8 mouse cellular contexts compared by ENCODE assay signal in the genomic region with DNA sequence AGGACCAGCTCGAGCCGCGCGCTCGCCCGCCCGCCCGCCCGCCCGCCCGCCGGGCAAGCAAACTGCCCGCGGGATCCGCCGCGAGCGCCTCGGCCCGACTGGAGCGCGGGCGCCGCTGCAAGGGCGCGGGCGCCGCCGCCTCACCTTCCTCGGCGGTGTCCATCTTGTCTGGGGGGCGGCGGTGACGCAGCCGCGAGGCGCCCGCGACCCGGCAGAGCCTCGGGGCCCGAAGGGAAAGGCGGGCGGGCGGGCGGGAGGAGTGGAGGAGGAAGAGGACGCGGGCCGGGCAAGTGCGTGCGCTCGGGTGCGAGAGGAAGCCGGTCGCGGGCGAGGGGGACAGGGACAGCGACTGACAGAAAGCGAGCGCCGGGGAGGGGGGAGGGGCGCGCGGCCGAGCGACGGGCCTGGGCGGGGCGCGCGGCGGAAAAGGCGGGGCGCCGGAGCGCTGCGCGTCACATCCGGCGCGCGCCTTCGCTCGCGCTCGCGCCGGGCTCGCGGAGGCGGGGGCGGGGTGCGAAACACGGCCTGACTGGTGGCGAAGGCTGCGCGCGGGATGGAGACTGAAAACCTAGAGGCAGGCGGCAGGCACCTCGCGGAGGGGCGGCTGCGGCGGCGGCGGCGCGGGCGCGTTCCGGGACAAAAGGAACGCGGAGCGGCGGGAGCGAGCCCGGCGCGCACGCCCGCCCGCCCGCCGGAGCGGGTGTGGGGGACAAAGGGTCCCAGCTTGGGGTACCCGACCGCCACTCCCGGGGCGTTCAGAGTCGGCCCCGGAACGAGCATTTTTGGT. TPM values are rescaled to one million over a fixed set of nuclear protein-coding genes. Genes with fewer than 3 reads are reported as not detected.
DNase-seq lines count a peak whose midpoint lies in the region; ATAC-seq and TF ChIP-seq lines count a peak whose summit lies in the region.

A gene (minus strand): TSS at position 395 of the 787 bp plus-strand sequence.

- peak; percentile 92 for TF ChIP-seq POLR2A in myocyte (IDR thresholded peaks at IDR 0.05; ENCODE audit: insufficient read length, low read depth)

- H3K4me3 ChIP-seq in brown adipose tissue, adult 24 weeks (ENCODE audit: insufficient read depth, low read depth, low read length): peak within 1 kb of the TSS; percentile 100
- peak within 1 kb of the TSS; percentile 95 for H3K4me3 ChIP-seq in heart, embryonic 13.5 days
- H3K4me3 ChIP-seq in liver, embryonic 11.5 days (ENCODE audit: low read depth, low read length): peak within 1 kb of the TSS; percentile 87
- H3K4me3 ChIP-seq in myocyte: peak within 1 kb of the TSS; percentile 46

- peak; percentile 94 for DNase-seq in CD4-positive helper T cell, adult 2 months (ENCODE audit: low read depth, low spot score)
- DNase-seq in kidney, postnatal 10 days: peak; percentile 95
- peak; percentile 88 for DNase-seq in liver, embryonic 11.5 days (ENCODE audit: low spot score)
- peak; percentile 89 to 94 for DNase-seq in spleen, postnatal 4 days (ENCODE audit: low spot score in 2 of 2)

- H3K9ac ChIP-seq in heart, embryonic 13.5 days: peak within 1 kb of the TSS; percentile 98
- peak within 1 kb of the TSS; percentile 87 for H3K9ac ChIP-seq in liver, embryonic 11.5 days (ENCODE audit: low read depth, low read length)

- H3K4me1 ChIP-seq in brown adipose tissue, adult 24 weeks (ENCODE audit: control insufficient read depth, insufficient read depth, insufficient read length, low read length): no peaks in the 10 kb centered on the region; the same call in 1 of the 2 replicates
- H3K4me1 ChIP-seq in heart, embryonic 13.5 days: peaks cover 30% of the 10 kb centered on the region
- H3K4me1 ChIP-seq in liver, embryonic 11.5 days (replicated peaks; ENCODE audit: control insufficient read depth, insufficient read depth, low read length): peaks cover 43% of the 10 kb centered on the region

- peak within 1 kb of the TSS; percentile 97 for H3ac ChIP-seq in myocyte (ENCODE audit: control insufficient read depth, insufficient read length)

- no peaks in the 10 kb centered on the region for H3K27me3 ChIP-seq in heart, embryonic 13.5 days (replicated peaks)
- H3K27me3 ChIP-seq in liver, embryonic 11.5 days (replicated peaks; ENCODE audit: control insufficient read depth, insufficient read depth, low read length): no peaks in the 10 kb centered on the region
- no peaks in the 10 kb centered on the region for H3K27me3 ChIP-seq in myocyte (ENCODE audit: control insufficient read depth, insufficient read depth, insufficient read length)

- WGBS in heart, embryonic 13.5 days: under 1% methylated on average over 131 of the region's 132 CpGs
- WGBS in liver, embryonic 11.5 days: 1% methylated on average over 111 of the region's 132 CpGs

- peak within 1 kb of the TSS; percentile 85 for H3K27ac ChIP-seq in brown adipose tissue, adult 24 weeks (replicated peaks; ENCODE audit: low read depth, low read length)
- peak within 1 kb of the TSS; percentile 99 for H3K27ac ChIP-seq in heart, embryonic 13.5 days (replicated peaks)
- peak within 1 kb of the TSS; percentile 98 for H3K27ac ChIP-seq in liver, embryonic 11.5 days (ENCODE audit: low read depth, low read length)

- peak within 1 kb of the TSS; percentile 91 for H3K4me2 ChIP-seq in heart, embryonic 13.5 days
- H3K4me2 ChIP-seq in liver, embryonic 11.5 days: peak within 1 kb of the TSS; percentile 87
- H3K4me2 ChIP-seq in myocyte (ENCODE audit: low read depth): peak within 1 kb of the TSS; percentile 93

- H3K36me3 ChIP-seq in heart, embryonic 13.5 days: peaks cover 7% of the 10 kb centered on the region
- H3K36me3 ChIP-seq in liver, embryonic 11.5 days (ENCODE audit: control insufficient read depth, insufficient read depth, low read length): peaks cover 3% of the 10 kb centered on the region; the same call in 1 of the 2 replicates
- no peaks in the 10 kb centered on the region for H3K36me3 ChIP-seq in myocyte (ENCODE audit: control insufficient read depth, insufficient read depth)

- no peaks in the 10 kb centered on the region for H3K9me3 ChIP-seq in heart, embryonic 13.5 days
- H3K9me3 ChIP-seq in liver, embryonic 11.5 days (ENCODE audit: control insufficient read depth, low read length): no peaks in the 10 kb centered on the region

- peak; percentile 75 for ATAC-seq in erythroid progenitor cell, adult 5-6 weeks (replicated peaks; ENCODE audit: low FRiP score, poor library complexity, severe bottlenecking)
- peak; percentile 90 for ATAC-seq in heart, embryonic 13.5 days (ENCODE audit: extremely low read depth, insufficient number of reproducible peaks, low FRiP score, low TSS enrichment)
- peak; percentile 78 for ATAC-seq in liver, embryonic 11.5 days (replicated peaks; ENCODE audit: low FRiP score)

- peaks cover 45% of the 10 kb centered on the region for H3K79me2 ChIP-seq in myocyte (ENCODE audit: control insufficient read depth, insufficient read depth)

TF ChIP-seq in myocyte, 11 proteins besides CTCF, POLR2A, EP300 and RAD21:
- TF ChIP-seq POLR2AphosphoS2 (IDR thresholded peaks at IDR 0.05; ENCODE audit: insufficient read length, low read depth) (peak; percentile 96), SRF (IDR thresholded peaks at IDR 0.05; ENCODE audit: control insufficient read depth, insufficient read length, low read depth) (no peak), TCF3 (IDR thresholded peaks at IDR 0.05; ENCODE audit: insufficient read length, low read depth) (no peak), REST (IDR thresholded peaks at IDR 0.05; ENCODE audit: insufficient read depth, insufficient read length) (peak; percentile 15), MYOD1 (IDR thresholded peaks at IDR 0.05; ENCODE audit: control insufficient read depth in 1 of 3, insufficient read length in 2 of 3, low read depth in 2 of 3) (peak in 1 of 3 experiments; percentile 19), E2F4 (IDR thresholded peaks at IDR 0.05; ENCODE audit: insufficient read depth) (peak; percentile 69), TCF12 (IDR thresholded peaks at IDR 0.05; ENCODE audit: insufficient read depth, poor library complexity, severe bottlenecking) (no peak), CEBPB (IDR thresholded peaks at IDR 0.05; ENCODE audit: insufficient read depth, poor library complexity, severe bottlenecking) (no peak), USF1 (IDR thresholded peaks at IDR 0.05; ENCODE audit: low read depth) (no peak), MYOG (IDR thresholded peaks at IDR 0.05; ENCODE audit: control insufficient read depth in 1 of 3, insufficient read depth in 1 of 3, insufficient read length in 2 of 3, low read depth in 2 of 3) (no peak), MAX (IDR thresholded peaks at IDR 0.05; ENCODE audit: low read depth) (no peak)

RNA-seq across cellular contexts. Expression of the gene that starts here (rescaled TPM):
- 24.6 and 36.6 TPM in 2 replicates for polyA plus RNA-seq in brown adipose tissue, adult 24 weeks (2012; ENCODE audit: insufficient read depth, insufficient read length, missing spikeins)
- 48.3 and 78.4 TPM in 2 replicates for total RNA-seq in erythroid progenitor cell, adult 5-6 weeks (2015; ENCODE audit: low replicate concordance)
- total RNA-seq in erythroid progenitor cell, adult 5-6 weeks (2017; ENCODE audit: low replicate concordance): 73.2 and 98.7 TPM in 2 replicates
- polyA plus RNA-seq in heart, embryonic 13.5 days (2015; fragmentation: Nextera tagmentation; extraction: Ambion mirVana): 23.7 and 23.9 TPM in 2 replicates
- polyA plus RNA-seq in liver, embryonic 11.5 days (2014; fragmentation: Nextera tagmentation; extraction: Ambion mirVana): 35.5 and 36.1 TPM in 2 replicates
- polyA plus RNA-seq in myocyte (2012; fragmentation: generic; extraction: Trizol): 37.2 TPM

Comparison
In these comparisons a context has a peak if more than half of its experiments do, and no peak if none do; other contexts are left out.
1. Peak in every context shown above with its lines: DNase-seq, ATAC-seq, H3K4me3 ChIP-seq and H3K27ac ChIP-seq.
2. H3K4me3 ChIP-seq: peak in every context shown above with its lines; median percentile 100 in brown adipose tissue, adult 24 weeks; 95 in heart, embryonic 13.5 days; 87 in liver, embryonic 11.5 days; 46 in myocyte.